Mouse (Mus musculus) bone marrow macrophage, adult 2 months (primary cell): ENCODE data around the gene Cfap100.

ENCODE experiments used
- CTCF ChIP-seq: IDR thresholded peaks from 2 replicates; pipeline ENCODE4 v1.5.1; 2012; ENCODE audit warnings: low read depth, mild to moderate bottlenecking, low read length, moderate library complexity
- POLR2A ChIP-seq: IDR thresholded peaks from 2 replicates; pipeline ENCODE4 v1.6.1; 2012; ENCODE audit warnings: mild to moderate bottlenecking, low read depth, low read length, borderline replicate concordance

DNA sequence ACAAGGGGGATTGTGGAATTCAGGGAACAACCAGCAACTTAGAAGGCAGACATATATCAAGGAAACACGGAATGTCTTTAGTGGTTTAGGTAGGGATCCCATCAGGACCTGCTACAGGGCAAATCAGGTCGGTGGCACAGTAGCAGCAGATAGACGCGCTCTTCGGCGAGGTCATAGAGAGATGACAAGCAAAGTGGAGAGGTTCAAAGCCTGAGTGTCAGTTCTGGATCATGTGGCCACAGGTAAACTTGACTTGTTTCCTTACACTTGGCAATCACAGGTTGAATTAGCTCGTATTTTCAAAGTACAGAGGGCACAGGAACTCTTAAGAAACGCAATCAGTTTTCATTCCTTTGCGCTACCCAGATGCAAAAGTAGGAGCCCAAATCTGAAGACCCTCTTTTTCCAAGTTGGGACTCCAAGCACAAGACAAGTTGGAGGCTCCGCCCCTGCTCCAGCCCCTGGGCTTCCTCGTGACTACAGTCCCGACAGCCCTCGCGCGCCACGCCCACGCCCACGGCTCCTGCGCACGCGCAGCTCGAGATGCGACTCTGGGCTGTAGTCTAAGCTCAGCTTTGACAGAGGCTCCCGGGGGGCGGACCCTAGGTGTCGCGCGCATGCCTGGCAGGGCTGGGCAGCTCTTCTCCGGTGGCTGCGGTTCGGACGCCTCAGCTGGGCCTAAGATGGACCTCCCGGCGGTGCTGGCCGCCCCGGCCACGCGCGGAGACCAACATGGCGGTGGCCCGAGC is 59.4 kb downstream of the Cfap100 start, which contains the start of gene Zxdc:
- TF ChIP-seq POLR2A: peak; percentile 36; the same call in 1 of the 2 replicates
- TF ChIP-seq CTCF: no peak
